Mouse (Mus musculus) cerebellum, adult 2 months (tissue): Measurements from ENCODE around the gene Cacna2d3. TPM values are rescaled to one million over a fixed set of nuclear protein-coding genes. Genes with fewer than 3 reads are reported as not detected.
A peak's percentile ranks its signal among the peaks of the same experiment; 100 is the strongest.

Source experiments
- DNase-seq, 2 experiments: peaks; one replicate each; pipeline ENCODE4 v3.0.0; 2021
- H3K27ac ChIP-seq: fragments of 200-500 bp; 2 replicates; pipeline ENCODE4 v1.5.1; 2012; ENCODE audit warnings: low read length, control low read depth, inconsistent platforms; ENCODE audit not compliant: insufficient read depth
- H3K27me3 ChIP-seq: fragments of 200-500 bp; 2 replicates; pipeline ENCODE4 v1.6.1; 2012; ENCODE audit warnings: inconsistent platforms, mild to moderate bottlenecking, low read length, moderate library complexity; ENCODE audit not compliant: control insufficient read depth, insufficient read depth
- H3K4me1 ChIP-seq: fragments of 200-500 bp; 2 replicates; pipeline ENCODE4 v1.6.1; 2011; ENCODE audit warnings: low read length; ENCODE audit not compliant: control insufficient read depth, insufficient read depth
- H3K4me3 ChIP-seq: fragments of 200-500 bp; replicated peaks from 2 replicates; pipeline ENCODE3; 2011; ENCODE audit warnings: mild to moderate bottlenecking, low read depth, low read length, control low read depth; ENCODE audit not compliant: insufficient read depth
- CTCF ChIP-seq: fragments of 200-500 bp; IDR thresholded peaks from 2 replicates; pipeline ENCODE4 v1.5.1; 2011; ENCODE audit warnings: low read depth, mild to moderate bottlenecking, control low read depth, low read length, moderate library complexity, borderline replicate concordance; ENCODE audit not compliant: insufficient read depth
- POLR2A ChIP-seq: fragments of 200-500 bp; IDR thresholded peaks from 2 replicates; pipeline ENCODE4 v1.6.1; 2011; ENCODE audit warnings: low read length, control low read depth, borderline replicate concordance; ENCODE audit not compliant: insufficient read depth
- WGBS: fragments of 180-500 bp; shearing (Covaris S2); methylation state at CpG from one replicate; pipeline ENCODE4 v1.1.7; 2018; 5-methylcytosine and 5-hydroxymethylcytosine counted together
- polyA plus RNA-seq: library from polyadenylated mRNA; depleted of rRNA; stranded (reverse); fragments of >200 nt; gene quantifications from 2 replicates; pipeline ENCODE4 v1.2.3, GENCODE M21; 2012

The Cacna2d3 gene
- polyA plus RNA-seq, 1 experiment, result 40.3 TPM

- DNase-seq, result peak in 1 of 2 experiments; percentile 15
- WGBS, result 66% methylated on average over 5 of the region's 5 CpGs
- no peak overlapping the region for H3K27ac ChIP-seq
- no peak overlapping the region for H3K4me3 ChIP-seq
- TF ChIP-seq POLR2A, result no peak
- TF ChIP-seq CTCF, result peak; percentile 45; the same call in 1 of the 2 replicates
- peaks cover 7% of the 10 kb centered on the region for H3K4me1 ChIP-seq
- no peaks in the 10 kb centered on the region for H3K27me3 ChIP-seq
Measured at GRCm38 (mm10) chr14:29267233-29267874, 454.3 kb downstream of the Cacna2d3 start.

- WGBS, result 93% methylated on average over 1 of the region's 1 CpGs
- TF ChIP-seq CTCF (no peak), POLR2A (no peak)
- H3K4me3 ChIP-seq, result no peak overlapping the region
- H3K27me3 ChIP-seq, result no peaks in the 10 kb centered on the region
- DNase-seq, result no peak
- H3K4me1 ChIP-seq, result no peaks in the 10 kb centered on the region
- no peak overlapping the region for H3K27ac ChIP-seq
Measured at GRCm38 (mm10) chr14:29260621-29261020, 461.0 kb downstream of the Cacna2d3 start.

- WGBS, result 22% methylated on average over 2 of the region's 2 CpGs
- no peak overlapping the region for H3K27ac ChIP-seq
- DNase-seq, result peak in 1 of 2 experiments; percentile 22
- no peaks in the 10 kb centered on the region for H3K27me3 ChIP-seq
- no peaks in the 10 kb centered on the region; the same call in 1 of the 2 replicates for H3K4me1 ChIP-seq
- TF ChIP-seq CTCF, result no peak
- no peak for TF ChIP-seq POLR2A
- no peak overlapping the region for H3K4me3 ChIP-seq
Measured at GRCm38 (mm10) chr14:29243516-29243915, 478.1 kb downstream of the Cacna2d3 start.

- no peak for DNase-seq
- 84% methylated on average over 3 of the region's 3 CpGs for WGBS
- H3K27me3 ChIP-seq, result no peaks in the 10 kb centered on the region
- H3K27ac ChIP-seq, result no peak overlapping the region
- no peaks in the 10 kb centered on the region for H3K4me1 ChIP-seq
- no peak overlapping the region for H3K4me3 ChIP-seq
- TF ChIP-seq POLR2A, result no peak
- TF ChIP-seq CTCF, result no peak
Measured at GRCm38 (mm10) chr14:29238446-29238845, 483.2 kb downstream of the Cacna2d3 start.

GRCm38 (mm10) chr14:29228976-29229716, 492.5 kb downstream of the Cacna2d3 start:
- no peak overlapping the region for H3K4me3 ChIP-seq
- H3K27ac ChIP-seq, result no peak overlapping the region
- no peaks in the 10 kb centered on the region for H3K27me3 ChIP-seq
- no peaks in the 10 kb centered on the region for H3K4me1 ChIP-seq
- WGBS, result 75% methylated on average over 19 of the region's 19 CpGs
- TF ChIP-seq CTCF, result no peak
- no peak for TF ChIP-seq POLR2A
- no peak for DNase-seq

- no peak for DNase-seq
- TF ChIP-seq CTCF, result no peak
- no peak for TF ChIP-seq POLR2A
- no peak overlapping the region for H3K27ac ChIP-seq
Measured at GRCm38 (mm10) chr14:29228471-29228870, 493.2 kb downstream of the Cacna2d3 start.

GRCm38 (mm10) chr14:29227959-29228358, 493.7 kb downstream of the Cacna2d3 start:
- no peak for DNase-seq
- no peak overlapping the region for H3K4me3 ChIP-seq

More at GRCm38 (mm10) chr14:29228471-29228870, 493.2 kb downstream of the Cacna2d3 start:
- Histone ChIP-seq H3K4me3 (no peak overlapping the region), H3K4me1 (peaks cover 4% of the 10 kb centered on the region; the same call in 1 of the 2 replicates), H3K27me3 (no peaks in the 10 kb centered on the region)

GRCm38 (mm10) chr14:29225754-29226365, 495.8 kb downstream of the Cacna2d3 start:
- no peak for DNase-seq
- 92% methylated on average over 2 of the region's 2 CpGs for WGBS
- no peaks in the 10 kb centered on the region for H3K27me3 ChIP-seq
- no peak for TF ChIP-seq CTCF
- no peak for TF ChIP-seq POLR2A
- H3K27ac ChIP-seq, result no peak overlapping the region
- H3K4me1 ChIP-seq, result peaks cover 17% of the 10 kb centered on the region; the same call in 1 of the 2 replicates
- no peak overlapping the region for H3K4me3 ChIP-seq

More at GRCm38 (mm10) chr14:29227959-29228358, 493.7 kb downstream of the Cacna2d3 start:
- no peaks in the 10 kb centered on the region for H3K27me3 ChIP-seq
- 94% methylated on average over 2 of the region's 2 CpGs for WGBS
- H3K4me1 ChIP-seq, result peaks cover 9% of the 10 kb centered on the region; the same call in 1 of the 2 replicates
- no peak overlapping the region for H3K27ac ChIP-seq
- TF ChIP-seq CTCF (no peak), POLR2A (no peak)
